Mouse (Mus musculus) urinary bladder, adult 2 months (tissue): ENCODE data around the gene Tmem171. TPM values are rescaled to one million over a fixed set of nuclear protein-coding genes. Genes with fewer than 3 reads are reported as not detected.

Source experiments
- DNase-seq: peaks from one replicate; pipeline ENCODE4 v3.0.0; 2022; ENCODE audit warnings: low spot score
- polyA plus RNA-seq: library from polyadenylated mRNA; depleted of rRNA; stranded (reverse); fragments of >200 nt; gene quantifications from 2 replicates; pipeline ENCODE4 v1.2.3, GENCODE M21; 2012; rRNA removed

Gene Tmem171
- 0.10 and 0.14 TPM in 2 replicates for polyA plus RNA-seq

GRCm38 (mm10) chr13:98694773-98695314, at the start of gene Tmem171:
Tmem171 (minus strand) TSS chr13:98694834.
- DNase-seq = no peak

- no peak for DNase-seq
Observed at GRCm38 (mm10) chr13:98743829-98744228, 49.2 kb upstream of the Tmem171 start.

- DNase-seq = no peak
Observed at GRCm38 (mm10) chr13:98743214-98743613, 48.6 kb upstream of the Tmem171 start.

GRCm38 (mm10) chr13:98738213-98738612, 43.6 kb upstream of the Tmem171 start:
- no peak for DNase-seq

DNA sequence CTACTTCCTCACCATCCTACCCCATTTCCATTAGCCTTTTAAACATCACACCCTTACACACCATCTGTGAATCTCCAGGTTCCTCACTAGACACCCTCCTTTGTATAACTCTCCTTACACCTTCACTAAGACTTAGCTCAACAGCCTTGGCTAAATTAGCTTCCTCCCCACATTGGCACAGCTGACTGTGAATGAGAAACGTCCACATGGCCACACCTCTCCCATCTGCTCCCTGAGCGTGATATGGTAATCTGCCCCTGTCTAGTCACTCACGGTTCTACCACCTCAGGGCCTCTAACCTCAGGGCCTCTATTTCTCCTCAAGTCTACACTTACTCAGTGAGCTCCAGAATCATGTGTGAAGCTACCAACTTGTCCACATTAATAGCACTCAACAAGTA, 38.7 kb upstream of the Tmem171 start:
- no peak for DNase-seq

DNA sequence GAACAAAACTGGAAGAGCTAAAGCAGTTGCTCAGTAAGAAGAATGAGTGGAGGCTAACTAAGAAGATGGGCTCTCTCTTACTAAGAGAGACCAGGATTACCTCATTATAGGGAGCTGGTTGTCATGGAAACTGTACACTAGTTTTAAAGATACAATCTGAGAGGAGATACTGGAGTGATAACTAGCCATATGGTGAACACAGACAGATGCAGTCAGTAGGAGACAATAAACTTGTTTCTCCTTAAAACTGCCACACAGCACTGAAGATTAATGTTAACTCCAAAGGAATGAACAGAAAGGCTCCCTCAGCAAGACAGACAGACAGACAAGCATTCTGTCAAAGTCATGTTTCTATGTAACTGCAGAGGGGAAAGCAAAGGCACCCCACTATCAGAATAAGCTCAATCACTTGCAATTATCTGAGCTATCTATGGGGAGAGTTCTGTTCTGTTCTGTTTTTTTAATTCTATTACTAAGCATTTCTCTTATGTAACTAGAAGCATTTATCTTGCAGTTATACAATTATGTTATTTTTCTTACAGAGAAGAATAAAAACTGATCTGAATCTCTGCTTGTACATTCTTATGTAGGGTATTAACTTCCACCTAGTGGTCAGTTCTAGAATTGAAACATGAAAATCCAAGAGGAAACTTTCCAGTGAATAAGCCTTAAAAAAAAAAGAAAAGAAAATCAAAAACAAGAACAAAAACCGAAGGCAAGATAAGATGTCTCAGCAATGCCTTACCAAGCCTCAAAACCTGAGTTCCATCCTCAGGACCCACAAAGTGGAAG, 34.8 kb upstream of the Tmem171 start:
- no peak for DNase-seq

DNA sequence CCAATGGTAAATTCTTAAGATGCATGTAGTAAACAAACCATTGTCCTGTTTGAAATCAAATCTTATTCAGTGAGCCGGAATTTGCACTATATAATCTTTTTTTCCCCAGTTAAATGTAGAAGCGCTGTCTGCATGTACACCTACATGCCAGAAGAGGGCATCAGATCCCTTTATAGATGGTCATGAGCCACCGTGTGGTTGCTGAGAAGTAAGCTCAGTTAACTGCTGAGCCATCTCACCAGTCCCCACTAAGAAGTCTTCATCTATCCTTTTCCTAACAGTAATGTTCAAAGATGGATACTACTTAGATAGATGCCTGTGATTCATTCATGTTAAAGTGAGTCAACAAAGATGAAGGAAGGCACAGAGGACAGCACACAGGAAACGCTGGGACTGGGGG, 31.9 kb upstream of the Tmem171 start:
- DNase-seq = no peak

GRCm38 (mm10) chr13:98723430-98723829, 28.8 kb upstream of the Tmem171 start:
- no peak for DNase-seq

GRCm38 (mm10) chr13:98722296-98722695, 27.7 kb upstream of the Tmem171 start:
- DNase-seq = no peak

DNA sequence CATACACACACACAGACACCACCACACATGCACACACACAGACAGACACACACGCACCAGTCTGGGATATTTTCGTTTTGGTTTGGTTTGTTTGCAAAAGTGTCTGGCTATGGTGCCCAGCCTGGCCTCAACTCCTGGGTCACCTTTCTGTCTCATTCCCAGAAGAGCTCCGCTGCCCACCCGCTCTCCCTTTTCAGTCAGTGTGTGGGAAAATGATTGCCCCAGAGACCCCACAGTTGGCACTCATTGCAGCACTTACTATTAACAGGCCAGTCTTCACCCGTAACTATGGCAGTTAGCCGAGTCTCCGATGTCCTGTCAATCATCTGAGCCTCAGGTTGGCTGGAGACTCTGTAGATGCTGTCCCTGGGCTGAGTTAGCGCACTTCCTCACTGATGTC, 21.5 kb upstream of the Tmem171 start:
- no peak for DNase-seq

GRCm38 (mm10) chr13:98715443-98715990, 20.9 kb upstream of the Tmem171 start:
- DNase-seq = no peak

- no peak for DNase-seq
Observed at GRCm38 (mm10) chr13:98710655-98711054, 16.0 kb upstream of the Tmem171 start.

- DNase-seq = no peak
Observed at GRCm38 (mm10) chr13:98710236-98710635, 15.6 kb upstream of the Tmem171 start.

DNA sequence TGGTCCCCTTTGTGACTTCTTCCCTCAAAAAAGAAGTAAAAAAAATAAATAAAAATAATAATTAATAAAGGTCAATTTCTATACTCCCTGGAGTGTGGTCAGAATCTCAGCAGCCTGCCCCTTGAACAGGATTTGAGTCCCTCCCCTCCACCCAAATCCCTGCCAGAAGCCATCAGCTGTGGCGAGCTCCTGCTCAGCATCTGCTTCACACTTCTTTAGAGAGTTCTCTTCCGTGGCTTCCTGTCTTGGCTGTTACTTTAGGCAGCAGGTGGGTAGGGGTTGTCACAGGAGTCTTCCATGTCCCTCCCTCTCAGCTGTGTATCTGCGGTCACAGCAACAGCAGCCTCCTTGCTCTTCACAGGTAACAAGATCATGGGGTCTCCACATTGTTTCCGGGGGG, 10.9 kb upstream of the Tmem171 start:
- DNase-seq = no peak

DNA sequence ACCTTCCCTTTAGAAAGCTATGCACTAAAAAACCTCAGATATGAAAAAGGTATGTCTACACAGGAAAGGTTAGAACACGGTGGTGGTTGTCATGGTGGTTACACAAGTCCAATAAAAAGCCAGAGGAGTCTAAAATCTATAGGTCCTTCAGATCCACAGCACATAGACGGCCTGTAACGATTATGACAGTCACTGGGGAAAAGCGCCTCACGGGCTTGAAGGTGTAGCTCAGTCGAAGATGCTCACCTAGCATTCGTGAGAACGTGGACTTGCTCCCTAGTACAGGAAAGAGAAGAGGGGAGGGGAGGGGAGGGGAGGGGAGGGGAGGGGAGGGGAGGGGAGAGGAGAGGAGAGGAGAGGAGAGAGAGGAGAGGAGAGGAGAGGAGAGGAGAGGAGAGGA, 9.2 kb upstream of the Tmem171 start:
- DNase-seq = no peak

- no peak for DNase-seq
Observed at GRCm38 (mm10) chr13:98702361-98702760, 7.7 kb upstream of the Tmem171 start.

- no peak for DNase-seq
Observed at GRCm38 (mm10) chr13:98701309-98701675, 6.7 kb upstream of the Tmem171 start.

DNA sequence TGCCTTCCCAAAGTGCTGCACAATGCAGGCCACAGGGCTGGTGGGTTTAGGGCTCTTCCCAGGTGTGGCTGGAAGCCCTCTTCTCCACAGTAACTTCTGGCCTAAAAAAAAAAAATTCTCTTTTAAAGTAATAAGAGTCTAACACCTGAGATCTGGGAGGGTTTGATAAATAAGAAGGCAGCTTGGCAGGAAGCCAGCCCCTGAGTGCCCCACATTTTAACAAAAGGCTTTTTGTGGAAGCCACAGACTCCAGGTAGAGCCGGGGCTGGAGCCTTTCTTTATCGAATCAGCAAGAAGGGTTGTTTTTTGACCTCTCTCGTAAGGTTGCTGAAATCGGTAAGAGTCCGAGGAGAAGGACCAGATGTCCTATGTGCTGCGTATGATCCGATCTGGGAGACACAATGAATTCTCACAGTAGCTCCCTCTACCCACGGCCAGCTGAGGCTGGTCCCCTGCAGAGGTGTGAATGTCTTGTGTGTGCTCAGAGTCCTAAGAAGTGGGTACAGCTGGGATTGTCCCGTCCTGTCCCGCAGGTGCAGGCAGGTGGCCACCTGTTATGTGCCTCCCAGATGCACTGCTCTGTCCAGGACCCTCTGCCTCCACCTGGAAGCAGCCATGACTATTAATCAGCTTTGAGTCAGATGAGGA, 6.2 kb upstream of the Tmem171 start:
- DNase-seq = no peak

GRCm38 (mm10) chr13:98699982-98700540, 5.4 kb upstream of the Tmem171 start:
- DNase-seq = no peak

GRCm38 (mm10) chr13:98699051-98699744, 4.6 kb upstream of the Tmem171 start:
- no peak for DNase-seq

DNA sequence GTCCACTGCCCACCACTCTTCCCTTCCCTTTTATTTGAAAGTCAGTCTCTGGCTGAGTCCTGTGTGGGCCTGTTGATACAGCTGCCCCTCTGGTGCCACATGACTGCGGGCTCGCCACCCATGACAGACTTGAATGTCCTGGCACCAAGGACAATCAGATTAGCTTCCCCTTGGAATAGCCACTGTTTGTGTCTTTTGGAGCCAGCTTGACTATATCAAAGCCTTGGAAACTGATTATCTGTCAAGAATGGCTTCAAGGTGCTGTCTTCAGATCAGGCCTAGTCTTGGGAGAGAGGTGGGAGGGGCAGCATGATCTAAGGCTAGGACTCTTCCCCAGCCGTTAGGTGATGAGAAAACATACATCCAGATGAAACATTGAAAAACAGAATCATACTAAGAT, 2.1 kb upstream of the Tmem171 start:
- no peak for DNase-seq

GRCm38 (mm10) chr13:98695546-98695945, 912 bp upstream of the Tmem171 start:
- no peak for DNase-seq
